Mouse (Mus musculus): Measurements from ENCODE around the gene Pof1b. TPM values are rescaled to one million over a fixed set of nuclear protein-coding genes. Genes with fewer than 3 reads are reported as not detected.
A peak's percentile ranks its signal among the peaks of the same experiment; 100 is the strongest.

Gene Pof1b
- polyA plus RNA-seq, 1 experiment: not detected

- H3K36me3 ChIP-seq (ENCODE audit: control insufficient read depth, insufficient read depth, low read length): no peaks in the 10 kb centered on the region
- H3K27ac ChIP-seq (ENCODE audit: insufficient read depth, low read length): no peak within 1 kb of the TSS
- WGBS: 28% methylated on average over 78 of the region's 79 CpGs
- H3K27me3 ChIP-seq (ENCODE audit: control insufficient read depth, insufficient read depth, low read length): no peaks in the 10 kb centered on the region
- no peak for TF ChIP-seq CTCF (IDR thresholded peaks at IDR 0.05; ENCODE audit: extremely low read depth, insufficient read depth, insufficient read length, insufficient replicate concordance)
- TF ChIP-seq POLR2A (IDR thresholded peaks at IDR 0.05; ENCODE audit: low read depth, low read length): no peak
- peak within 1 kb of the TSS; percentile 27; the same call in 1 of the 2 replicates for H3K4me3 ChIP-seq (ENCODE audit: extremely low read depth, insufficient read depth, insufficient read length)
- H3K4me1 ChIP-seq (ENCODE audit: control insufficient read depth, insufficient read depth, insufficient read length): no peaks in the 10 kb centered on the region
- no peak for DNase-seq (ENCODE audit: low read depth in 1 of 2, low spot score in 2 of 2)
Observed at GRCm38 (mm10) chrX:112600511-112601305, 97.7 kb downstream of the Pof1b start, which contains the start of gene Zfp711. Gene Zfp711 (plus strand): TSS chrX:112600526.

Other genes with a start within 250 kb of the Pof1b start
- not detected in 2 replicates for gene 2010106E10Rik, start 203.4 kb downstream of the Pof1b start, polyA plus RNA-seq (2012; rRNA removed)
- gene Zfp711, start 98.1 kb downstream of the Pof1b start, polyA plus RNA-seq (2012; rRNA removed): not detected in 2 replicates